Mouse (Mus musculus): ENCODE measurements around the gene 1700020L24Rik. TPM values are rescaled to one million over a fixed set of nuclear protein-coding genes. Genes with fewer than 3 reads are reported as not detected.

1700020L24Rik gene
- polyA plus RNA-seq (2012; rRNA removed) (2.1 and 2.8 TPM in 2 replicates), polyA plus RNA-seq (2014; fragmentation: Nextera tagmentation; extraction: Ambion mirVana) (1.6 and 1.9 TPM in 2 replicates)

DNA sequence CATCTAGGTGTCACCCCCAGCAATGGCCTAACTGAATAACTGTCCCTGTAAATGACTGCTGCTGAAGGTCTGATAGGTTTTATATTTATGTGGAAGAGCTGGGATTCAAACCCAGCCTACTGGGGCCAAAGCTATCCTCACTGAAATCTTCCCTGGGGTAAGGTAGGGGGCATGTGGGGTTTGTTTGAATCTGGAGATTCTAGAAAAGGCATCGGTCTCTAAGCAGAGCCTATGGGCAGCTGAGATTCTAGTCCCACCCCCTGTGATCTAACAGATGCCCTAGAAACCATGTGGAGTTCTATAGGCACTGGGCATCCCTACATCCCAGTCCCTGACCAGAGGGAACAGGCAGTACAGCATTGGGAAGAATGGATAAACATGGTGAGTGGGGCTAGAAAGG, at the start of gene 1700020L24Rik:
Gene 1700020L24Rik, plus strand, starts transcription at position 301 of the 400 bp plus-strand sequence.
- Histone ChIP-seq H3K27ac (no peak within 1 kb of the TSS), H3K36me3 (replicated peaks; ENCODE audit: control insufficient read depth, insufficient read depth, low read depth) (no peaks in the 10 kb centered on the region), H3K27me3 (ENCODE audit: control insufficient read depth, insufficient read depth, low read length) (peaks cover 14% of the 10 kb centered on the region), H3K9ac (replicated peaks) (no peak within 1 kb of the TSS), H3K4me1 (replicated peaks; ENCODE audit: control insufficient read depth in 2 of 2, insufficient read depth in 2 of 2, low read length in 1 of 2) (no peaks in the 10 kb centered on the region; a peak in 1 of 4 replicates), H3K4me2 (ENCODE audit: low read depth) (no peak within 1 kb of the TSS), H3K4me3 (ENCODE audit: insufficient read depth in 1 of 2, low read depth in 2 of 2, low read length in 2 of 2) (no peak within 1 kb of the TSS), H3K9me3 (ENCODE audit: control insufficient read depth, low read length) (no peaks in the 10 kb centered on the region)
- 67% methylated on average over 1 of the region's 1 CpGs for WGBS (ENCODE audit: insufficient replicate concordance)
- DNase-seq (ENCODE audit: low read depth in 3 of 3, low spot score in 3 of 3), result no peak
- ATAC-seq (ENCODE audit: insufficient read depth), result no peak
- TF ChIP-seq EP300 (IDR thresholded peaks at IDR 0.05; ENCODE audit: low read depth) (no peak), CTCF (IDR thresholded peaks at IDR 0.05; ENCODE audit: low read depth) (no peak)

DNA sequence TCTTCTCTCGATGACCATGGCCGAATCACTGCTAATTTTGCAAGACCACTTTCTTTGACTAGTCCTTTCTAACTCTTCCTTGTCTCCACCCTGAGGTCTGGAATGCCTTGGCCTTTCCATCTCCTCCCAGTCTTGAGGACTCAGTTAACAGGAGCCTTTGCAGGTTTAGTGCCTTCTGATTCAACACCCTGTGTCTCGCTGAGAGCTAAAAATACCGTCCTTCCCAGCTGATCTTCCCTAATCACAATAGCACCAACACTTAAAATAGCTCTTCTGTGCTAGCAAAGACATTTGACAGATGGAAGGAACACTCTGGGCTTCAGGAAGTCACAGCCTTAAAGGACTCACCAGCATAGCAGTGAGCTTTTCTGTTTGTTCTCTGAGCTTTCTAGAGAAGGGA, 44.4 kb upstream of the 1700020L24Rik start:
- 83% methylated on average over 4 of the region's 4 CpGs for WGBS (ENCODE audit: insufficient replicate concordance)

DNA sequence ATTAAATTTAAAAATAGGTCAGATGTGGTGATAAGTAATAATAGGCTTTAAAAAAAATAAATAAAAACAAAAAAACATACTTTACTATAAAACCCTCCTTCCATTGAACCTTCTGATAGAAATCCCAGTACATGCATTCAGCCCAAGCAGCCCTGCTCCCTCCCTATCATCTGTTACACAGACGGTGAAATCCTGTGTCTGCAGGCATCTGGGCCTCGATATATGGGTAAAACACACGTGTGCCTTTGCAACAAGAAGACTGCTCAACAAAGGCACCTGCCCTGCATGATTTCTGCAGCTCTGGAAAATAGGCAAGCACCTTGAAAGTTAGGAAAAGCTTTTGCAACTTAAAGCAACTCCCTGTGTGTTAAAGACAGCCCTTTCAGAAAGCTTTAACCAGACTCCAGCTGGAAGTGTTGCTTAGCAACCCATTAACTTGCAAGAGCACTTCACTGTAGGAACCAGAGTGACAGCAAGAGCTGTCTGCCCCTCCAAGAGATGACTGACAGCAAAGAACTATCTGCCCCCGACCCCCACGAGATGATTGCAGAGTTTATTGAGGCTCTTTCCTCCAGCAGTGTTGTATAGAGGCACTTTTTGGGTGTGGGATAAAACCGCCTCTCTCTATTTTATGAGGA, 42.6 kb upstream of the 1700020L24Rik start:
- no peak for ATAC-seq (ENCODE audit: insufficient read depth)
- Histone ChIP-seq H3K4me3 (ENCODE audit: insufficient read depth in 1 of 2, low read depth in 2 of 2, low read length in 2 of 2) (no peak overlapping the region), H3K4me1 (replicated peaks; ENCODE audit: control insufficient read depth in 2 of 2, insufficient read depth in 2 of 2, low read length in 1 of 2) (no peaks in the 10 kb centered on the region), H3K27me3 (ENCODE audit: control insufficient read depth, insufficient read depth, low read length) (no peaks in the 10 kb centered on the region), H3K9me3 (ENCODE audit: control insufficient read depth, low read length) (no peaks in the 10 kb centered on the region), H3K36me3 (replicated peaks; ENCODE audit: control insufficient read depth, insufficient read depth, low read depth) (peaks cover 11% of the 10 kb centered on the region), H3K9ac (replicated peaks) (no peak overlapping the region), H3K27ac (no peak overlapping the region), H3K4me2 (ENCODE audit: low read depth) (no peak overlapping the region)
- WGBS (ENCODE audit: insufficient replicate concordance), result 56% methylated on average over 6 of the region's 6 CpGs
- TF ChIP-seq CTCF (IDR thresholded peaks at IDR 0.05; ENCODE audit: low read depth) (no peak), EP300 (IDR thresholded peaks at IDR 0.05; ENCODE audit: low read depth) (no peak)
- no peak for DNase-seq (ENCODE audit: low read depth in 3 of 3, low spot score in 3 of 3)

More for the DNA sequence above, 44.4 kb upstream of the 1700020L24Rik start:
- Histone ChIP-seq H3K9me3 (ENCODE audit: control insufficient read depth, low read length) (no peaks in the 10 kb centered on the region), H3K36me3 (replicated peaks; ENCODE audit: control insufficient read depth, insufficient read depth, low read depth) (peaks cover 7% of the 10 kb centered on the region), H3K27me3 (ENCODE audit: control insufficient read depth, insufficient read depth, low read length) (no peaks in the 10 kb centered on the region), H3K4me3 (ENCODE audit: insufficient read depth in 1 of 2, low read depth in 2 of 2, low read length in 2 of 2) (no peak overlapping the region), H3K27ac (no peak overlapping the region), H3K4me2 (ENCODE audit: low read depth) (no peak overlapping the region), H3K4me1 (replicated peaks; ENCODE audit: control insufficient read depth in 2 of 2, insufficient read depth in 2 of 2, low read length in 1 of 2) (no peaks in the 10 kb centered on the region), H3K9ac (replicated peaks) (no peak overlapping the region)
- TF ChIP-seq CTCF (IDR thresholded peaks at IDR 0.05; ENCODE audit: low read depth) (no peak), EP300 (IDR thresholded peaks at IDR 0.05; ENCODE audit: low read depth) (no peak)
- no peak for DNase-seq (ENCODE audit: low read depth in 3 of 3, low spot score in 3 of 3)
- no peak for ATAC-seq (ENCODE audit: insufficient read depth)

DNA sequence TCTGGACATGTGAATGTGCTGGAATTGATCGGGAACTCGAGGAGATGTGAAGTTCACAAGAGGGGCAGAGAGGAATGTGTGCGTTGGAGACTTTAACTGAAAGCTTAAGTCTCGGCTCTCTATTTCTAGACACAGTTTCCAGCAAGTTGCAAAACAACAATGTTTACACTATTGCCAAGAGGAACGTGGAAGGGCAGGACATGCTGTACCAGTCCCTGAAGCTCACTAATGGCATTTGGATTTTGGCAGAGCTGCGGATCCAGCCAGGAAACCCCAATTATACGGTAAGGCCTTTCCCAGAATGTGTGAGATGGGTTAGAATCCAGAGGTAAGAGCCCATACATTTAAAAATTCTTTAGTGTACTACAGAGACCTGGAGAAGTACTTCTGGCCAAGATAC, 39.9 kb upstream of the 1700020L24Rik start:
- 83% methylated on average over 7 of the region's 7 CpGs for WGBS (ENCODE audit: insufficient replicate concordance)
- Histone ChIP-seq H3K9ac (replicated peaks) (no peak overlapping the region), H3K27ac (no peak overlapping the region), H3K9me3 (ENCODE audit: control insufficient read depth, low read length) (no peaks in the 10 kb centered on the region), H3K4me2 (ENCODE audit: low read depth) (no peak overlapping the region), H3K4me3 (ENCODE audit: insufficient read depth in 1 of 2, low read depth in 2 of 2, low read length in 2 of 2) (no peak overlapping the region), H3K27me3 (ENCODE audit: control insufficient read depth, insufficient read depth, low read length) (no peaks in the 10 kb centered on the region), H3K4me1 (replicated peaks; ENCODE audit: control insufficient read depth in 2 of 2, insufficient read depth in 2 of 2, low read length in 1 of 2) (no peaks in the 10 kb centered on the region), H3K36me3 (replicated peaks; ENCODE audit: control insufficient read depth, insufficient read depth, low read depth) (peaks cover 10% of the 10 kb centered on the region)
- DNase-seq (ENCODE audit: low read depth in 3 of 3, low spot score in 3 of 3) (no peak), ATAC-seq (ENCODE audit: insufficient read depth) (no peak)
- TF ChIP-seq CTCF (IDR thresholded peaks at IDR 0.05; ENCODE audit: low read depth), result no peak
- TF ChIP-seq EP300 (IDR thresholded peaks at IDR 0.05; ENCODE audit: low read depth), result no peak

DNA sequence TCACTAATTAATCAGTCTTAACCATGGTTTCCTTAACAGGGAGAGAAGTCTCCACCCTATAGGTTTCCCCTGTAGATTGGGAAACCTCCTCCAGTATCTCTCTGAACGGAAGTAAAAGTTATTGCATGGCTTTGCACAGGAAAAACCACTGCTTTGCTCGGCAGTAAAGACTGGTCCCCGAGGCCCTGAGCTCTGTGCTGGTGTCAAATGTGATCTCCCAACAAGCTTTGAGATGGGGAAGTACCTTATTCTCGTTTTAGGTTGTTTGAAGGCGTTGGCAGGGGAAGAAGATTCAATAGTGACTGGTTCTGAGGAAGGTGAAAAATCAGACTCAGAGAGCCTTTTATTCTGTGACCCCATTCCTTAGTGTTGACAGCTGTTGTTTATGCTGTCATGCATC, 38.8 kb upstream of the 1700020L24Rik start:
- no peak overlapping the region for H3K27ac ChIP-seq
- H3K4me3 ChIP-seq (ENCODE audit: insufficient read depth in 1 of 2, low read depth in 2 of 2, low read length in 2 of 2), result no peak overlapping the region
- H3K27me3 ChIP-seq (ENCODE audit: control insufficient read depth, insufficient read depth, low read length), result no peaks in the 10 kb centered on the region
- H3K9ac ChIP-seq (replicated peaks), result no peak overlapping the region
- no peak overlapping the region for H3K4me2 ChIP-seq (ENCODE audit: low read depth)
- no peaks in the 10 kb centered on the region for H3K9me3 ChIP-seq (ENCODE audit: control insufficient read depth, low read length)
- DNase-seq (ENCODE audit: low read depth in 3 of 3, low spot score in 3 of 3) (no peak), ATAC-seq (ENCODE audit: insufficient read depth) (no peak)
- peaks cover 10% of the 10 kb centered on the region for H3K36me3 ChIP-seq (replicated peaks; ENCODE audit: control insufficient read depth, insufficient read depth, low read depth)
- no peaks in the 10 kb centered on the region for H3K4me1 ChIP-seq (replicated peaks; ENCODE audit: control insufficient read depth in 2 of 2, insufficient read depth in 2 of 2, low read length in 1 of 2)
- no peak for TF ChIP-seq EP300 (IDR thresholded peaks at IDR 0.05; ENCODE audit: low read depth)
- no peak for TF ChIP-seq CTCF (IDR thresholded peaks at IDR 0.05; ENCODE audit: low read depth)
- 50% methylated on average over 5 of the region's 5 CpGs for WGBS (ENCODE audit: insufficient replicate concordance)

All from liver, embryonic 14.5 days (tissue).